Mouse (Mus musculus): ENCODE measurements around the gene Rnasek. TPM values are rescaled to one million over a fixed set of nuclear protein-coding genes. Genes with fewer than 3 reads are reported as not detected.

Rnasek gene
- polyA plus RNA-seq, 1 experiment, result 88.5 TPM

GRCm38 (mm10) chr11:70234497-70234896 lies 5.1 kb downstream of the Rnasek start:
- Histone ChIP-seq H3K9me3 (replicated peaks; ENCODE audit: control insufficient read depth, insufficient read depth, low read length, poor library complexity, severe bottlenecking) (no peaks in the 10 kb centered on the region), H3K36me3 (ENCODE audit: control insufficient read depth, insufficient read depth, low read length, poor library complexity, severe bottlenecking) (peaks cover 15% of the 10 kb centered on the region), H3K27ac (ENCODE audit: insufficient read depth, low read length) (peak overlapping the region; percentile 27), H3K9ac (ENCODE audit: low read depth, poor library complexity, severe bottlenecking) (peak overlapping the region; percentile 25; the same call in 1 of the 2 replicates), H3K4me1 (ENCODE audit: control insufficient read depth, insufficient read depth, low read length) (peaks cover 5% of the 10 kb centered on the region), H3K27me3 (ENCODE audit: control insufficient read depth, insufficient read depth, low read length, poor library complexity, severe bottlenecking) (no peaks in the 10 kb centered on the region), H3K4me3 (ENCODE audit: low read depth, low read length) (no peak overlapping the region)
- TF ChIP-seq CTCF (IDR thresholded peaks at IDR 0.05; ENCODE audit: low read depth, low read length), result no peak
- no peak for TF ChIP-seq POLR2A (IDR thresholded peaks at IDR 0.05; ENCODE audit: insufficient read depth, low read length)
- no peak for TF ChIP-seq EP300 (IDR thresholded peaks at IDR 0.05; ENCODE audit: insufficient read depth, low read depth, low read length)

DNA sequence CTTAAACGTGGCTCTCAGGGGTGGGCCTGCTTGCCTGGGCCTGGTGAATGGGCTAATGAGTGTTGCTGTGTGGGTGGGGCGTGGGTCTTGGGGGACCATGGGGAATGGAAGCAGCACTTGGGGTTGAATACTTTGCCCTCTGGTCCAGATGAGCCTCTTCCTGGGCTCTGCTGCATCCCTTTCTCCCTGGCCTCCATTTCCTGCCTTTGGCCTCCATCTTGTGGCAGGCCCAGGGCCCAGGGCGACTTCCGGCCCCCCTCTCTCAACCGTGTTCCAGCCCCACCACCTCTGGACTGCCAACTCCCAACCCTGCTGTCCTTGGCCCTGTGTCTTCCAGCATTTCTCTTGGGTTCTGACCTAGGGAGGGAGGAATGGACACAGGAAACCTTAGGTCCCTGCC lies 5.6 kb downstream of the Rnasek start:
- TF ChIP-seq CTCF (IDR thresholded peaks at IDR 0.05; ENCODE audit: low read depth, low read length) (no peak), POLR2A (IDR thresholded peaks at IDR 0.05; ENCODE audit: insufficient read depth, low read length) (no peak), EP300 (IDR thresholded peaks at IDR 0.05; ENCODE audit: insufficient read depth, low read depth, low read length) (no peak)
- H3K4me1 ChIP-seq (ENCODE audit: control insufficient read depth, insufficient read depth, low read length), result peaks cover 5% of the 10 kb centered on the region
- no peaks in the 10 kb centered on the region for H3K27me3 ChIP-seq (ENCODE audit: control insufficient read depth, insufficient read depth, low read length, poor library complexity, severe bottlenecking)
- no peaks in the 10 kb centered on the region for H3K9me3 ChIP-seq (replicated peaks; ENCODE audit: control insufficient read depth, insufficient read depth, low read length, poor library complexity, severe bottlenecking)
- H3K4me3 ChIP-seq (ENCODE audit: low read depth, low read length), result no peak overlapping the region
- H3K27ac ChIP-seq (ENCODE audit: insufficient read depth, low read length), result peak overlapping the region; percentile 27
- peak overlapping the region; percentile 86; the same call in 1 of the 2 replicates for H3K9ac ChIP-seq (ENCODE audit: low read depth, poor library complexity, severe bottlenecking)
- H3K36me3 ChIP-seq (ENCODE audit: control insufficient read depth, insufficient read depth, low read length, poor library complexity, severe bottlenecking), result peaks cover 15% of the 10 kb centered on the region

- Histone ChIP-seq H3K27ac (ENCODE audit: insufficient read depth, low read length) (no peak overlapping the region), H3K36me3 (ENCODE audit: control insufficient read depth, insufficient read depth, low read length, poor library complexity, severe bottlenecking) (peaks cover 15% of the 10 kb centered on the region), H3K9ac (ENCODE audit: low read depth, poor library complexity, severe bottlenecking) (peak overlapping the region; percentile 86), H3K4me3 (ENCODE audit: low read depth, low read length) (peak overlapping the region; percentile 37; the same call in 1 of the 2 replicates), H3K9me3 (replicated peaks; ENCODE audit: control insufficient read depth, insufficient read depth, low read length, poor library complexity, severe bottlenecking) (no peaks in the 10 kb centered on the region), H3K4me1 (ENCODE audit: control insufficient read depth, insufficient read depth, low read length) (peaks cover 5% of the 10 kb centered on the region), H3K27me3 (ENCODE audit: control insufficient read depth, insufficient read depth, low read length, poor library complexity, severe bottlenecking) (no peaks in the 10 kb centered on the region)
- TF ChIP-seq EP300 (IDR thresholded peaks at IDR 0.05; ENCODE audit: insufficient read depth, low read depth, low read length), result no peak
- TF ChIP-seq POLR2A (IDR thresholded peaks at IDR 0.05; ENCODE audit: insufficient read depth, low read length), result no peak
These were observed 6.6 kb downstream of the Rnasek start for GRCm38 (mm10) chr11:70233016-70233415.

GRCm38 (mm10) chr11:70232546-70232945 lies 7.1 kb downstream of the Rnasek start:
- H3K27me3 ChIP-seq (ENCODE audit: control insufficient read depth, insufficient read depth, low read length, poor library complexity, severe bottlenecking), result no peaks in the 10 kb centered on the region
- TF ChIP-seq CTCF (IDR thresholded peaks at IDR 0.05; ENCODE audit: low read depth, low read length) (no peak), POLR2A (IDR thresholded peaks at IDR 0.05; ENCODE audit: insufficient read depth, low read length) (no peak), EP300 (IDR thresholded peaks at IDR 0.05; ENCODE audit: insufficient read depth, low read depth, low read length) (no peak)
- peak overlapping the region; percentile 47 for H3K4me3 ChIP-seq (ENCODE audit: low read depth, low read length)
- H3K4me1 ChIP-seq (ENCODE audit: control insufficient read depth, insufficient read depth, low read length), result peaks cover 5% of the 10 kb centered on the region
- H3K9me3 ChIP-seq (replicated peaks; ENCODE audit: control insufficient read depth, insufficient read depth, low read length, poor library complexity, severe bottlenecking), result no peaks in the 10 kb centered on the region
- peaks cover 15% of the 10 kb centered on the region for H3K36me3 ChIP-seq (ENCODE audit: control insufficient read depth, insufficient read depth, low read length, poor library complexity, severe bottlenecking)
- no peak overlapping the region; the same call in 1 of the 2 replicates for H3K27ac ChIP-seq (ENCODE audit: insufficient read depth, low read length)
- peak overlapping the region; percentile 86 for H3K9ac ChIP-seq (ENCODE audit: low read depth, poor library complexity, severe bottlenecking)

- H3K9ac ChIP-seq (ENCODE audit: low read depth, poor library complexity, severe bottlenecking), result peak overlapping the region; percentile 38
- H3K4me1 ChIP-seq (ENCODE audit: control insufficient read depth, insufficient read depth, low read length), result peaks cover 5% of the 10 kb centered on the region
- no peaks in the 10 kb centered on the region for H3K27me3 ChIP-seq (ENCODE audit: control insufficient read depth, insufficient read depth, low read length, poor library complexity, severe bottlenecking)
- H3K27ac ChIP-seq (ENCODE audit: insufficient read depth, low read length), result no peak overlapping the region
- peak overlapping the region; percentile 61 for H3K4me3 ChIP-seq (ENCODE audit: low read depth, low read length)
- TF ChIP-seq POLR2A (IDR thresholded peaks at IDR 0.05; ENCODE audit: insufficient read depth, low read length) (no peak), EP300 (IDR thresholded peaks at IDR 0.05; ENCODE audit: insufficient read depth, low read depth, low read length) (0 out of 2 replicates have a peak, but pooled peaks have one; percentile 21), CTCF (IDR thresholded peaks at IDR 0.05; ENCODE audit: low read depth, low read length) (peak; percentile 96)
- H3K9me3 ChIP-seq (replicated peaks; ENCODE audit: control insufficient read depth, insufficient read depth, low read length, poor library complexity, severe bottlenecking), result no peaks in the 10 kb centered on the region
- H3K36me3 ChIP-seq (ENCODE audit: control insufficient read depth, insufficient read depth, low read length, poor library complexity, severe bottlenecking), result peaks cover 8% of the 10 kb centered on the region
These were observed 9.4 kb downstream of the Rnasek start for GRCm38 (mm10) chr11:70230239-70230727.

- TF ChIP-seq EP300 (IDR thresholded peaks at IDR 0.05; ENCODE audit: insufficient read depth, low read depth, low read length), result no peak
- Histone ChIP-seq H3K9ac (ENCODE audit: low read depth, poor library complexity, severe bottlenecking) (peak within 1 kb of the TSS; percentile 49), H3K27ac (ENCODE audit: insufficient read depth, low read length) (0 out of 2 replicates have a peak within 1 kb of the TSS, but pooled peaks have one; percentile 38), H3K27me3 (ENCODE audit: control insufficient read depth, insufficient read depth, low read length, poor library complexity, severe bottlenecking) (no peaks in the 10 kb centered on the region), H3K36me3 (ENCODE audit: control insufficient read depth, insufficient read depth, low read length, poor library complexity, severe bottlenecking) (no peaks in the 10 kb centered on the region; the same call in 1 of the 2 replicates), H3K9me3 (replicated peaks; ENCODE audit: control insufficient read depth, insufficient read depth, low read length, poor library complexity, severe bottlenecking) (no peaks in the 10 kb centered on the region), H3K4me1 (ENCODE audit: control insufficient read depth, insufficient read depth, low read length) (peaks cover 3% of the 10 kb centered on the region), H3K4me3 (ENCODE audit: low read depth, low read length) (peak within 1 kb of the TSS; percentile 81)
These were observed 10.2 kb downstream of the Rnasek start, which contains the start of gene Bcl6b for GRCm38 (mm10) chr11:70229260-70230010. Bcl6b (minus strand) TSS chr11:70229798.
